Mouse (Mus musculus): ENCODE measurements at regions not wholly inside any gene's neighbourhood (a gene's known extent, or its start where the extent isn't known, plus 50 kb on each side); places are given as distances from the start of the nearest gene placed in this dataset.
A peak's percentile ranks its signal among the peaks of the same experiment; 100 is the strongest.

GRCm38 (mm10) chrX:132452986-132453385, 1235.8 kb downstream of the Pcdh19 start:
- peak; percentile 4 for DNase-seq (ENCODE audit: low spot score)
